Mouse (Mus musculus) ES-E14 (cell line): Measurements from ENCODE around the gene Chp2.

Experiments
- CHD2 ChIP-seq: IDR thresholded peaks from 2 replicates; pipeline ENCODE4 v1.6.1; 2014; ENCODE audit warnings: mild to moderate bottlenecking, low read depth, low read length, inconsistent platforms
- HCFC1 ChIP-seq: IDR thresholded peaks from 2 replicates; pipeline ENCODE4 v1.6.1; 2012; ENCODE audit warnings: low read length, inconsistent platforms, borderline replicate concordance; ENCODE audit not compliant: insufficient read depth
- MAFK ChIP-seq: IDR thresholded peaks from 2 replicates; pipeline ENCODE4 v1.6.1; 2014; ENCODE audit warnings: mild to moderate bottlenecking, low read depth, low read length, inconsistent platforms; ENCODE audit not compliant: insufficient read depth
- ZNF384 ChIP-seq: IDR thresholded peaks from 2 replicates; pipeline ENCODE4 v1.6.1; 2012; ENCODE audit warnings: low read depth, low read length, inconsistent platforms

DNA sequence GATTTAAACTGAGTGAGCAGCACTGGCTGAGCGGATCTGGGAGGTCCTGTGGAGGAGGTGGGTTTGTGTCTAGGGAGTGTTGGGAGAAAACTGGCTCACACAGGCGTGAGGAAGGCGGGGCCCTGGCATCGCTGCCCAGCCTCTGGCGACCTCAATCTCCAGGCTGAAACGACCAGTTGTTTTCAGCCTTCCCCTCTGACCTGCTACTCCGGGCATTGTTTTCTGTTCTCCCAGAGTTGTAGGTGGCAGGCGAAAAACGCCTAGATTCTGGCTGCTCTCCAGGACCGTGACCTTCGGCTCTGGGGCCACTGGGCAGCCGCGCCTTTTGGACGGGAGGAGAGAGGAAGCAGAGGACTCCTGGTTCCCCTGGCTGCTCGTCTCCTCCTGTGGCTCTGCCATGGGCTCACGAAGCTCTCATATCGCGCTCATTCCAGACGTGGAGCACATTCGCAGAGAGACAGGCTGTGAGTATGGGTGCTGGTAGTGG lies at the start of gene Chp2:
- no peak for TF ChIP-seq MAFK
- no peak for TF ChIP-seq HCFC1
- no peak for TF ChIP-seq CHD2
- no peak for TF ChIP-seq ZNF384
